Mouse (Mus musculus): ENCODE measurements around the gene Atf6. TPM values are rescaled to one million over a fixed set of nuclear protein-coding genes. Genes with fewer than 3 reads are reported as not detected.

The Atf6 gene
- polyA plus RNA-seq, 1 experiment from 2014 or later, result 11.5 TPM

DNA sequence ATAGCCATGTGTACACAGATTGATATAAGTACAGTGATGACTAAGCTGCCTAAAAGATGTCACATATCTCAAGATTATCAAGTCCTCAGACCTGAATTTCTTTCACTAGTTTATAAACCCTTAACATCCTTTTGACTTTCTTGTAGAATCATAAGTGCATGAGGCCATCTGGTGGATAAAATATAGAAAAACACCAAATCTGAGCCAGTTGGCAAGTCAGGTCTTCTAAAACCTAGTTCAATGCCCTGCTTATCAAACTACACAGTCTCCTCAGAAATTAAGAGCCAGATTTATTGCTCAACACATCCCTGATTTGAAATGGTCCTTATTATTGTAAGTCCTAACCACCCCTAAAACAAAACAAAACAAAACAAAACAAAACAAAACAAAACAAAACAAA lies 27.9 kb downstream of the Atf6 start:
- Histone ChIP-seq H3K36me3 (ENCODE audit: control insufficient read depth, insufficient read depth, low read length) (peaks cover 4% of the 10 kb centered on the region; the same call in 1 of the 2 replicates), H3K4me1 (replicated peaks; ENCODE audit: control insufficient read depth, insufficient read depth, low read length) (no peaks in the 10 kb centered on the region), H3K27ac (ENCODE audit: low read depth, low read length) (no peak overlapping the region), H3K9me3 (ENCODE audit: control insufficient read depth, low read length) (no peaks in the 10 kb centered on the region), H3K27me3 (replicated peaks; ENCODE audit: control insufficient read depth, insufficient read depth, low read length) (no peaks in the 10 kb centered on the region), H3K9ac (ENCODE audit: low read depth, low read length) (no peak overlapping the region), H3K4me2 (no peak overlapping the region), H3K4me3 (ENCODE audit: low read depth, low read length) (no peak overlapping the region)
- ATAC-seq (replicated peaks; ENCODE audit: low FRiP score) (no peak), DNase-seq (ENCODE audit: low spot score) (no peak)

DNA sequence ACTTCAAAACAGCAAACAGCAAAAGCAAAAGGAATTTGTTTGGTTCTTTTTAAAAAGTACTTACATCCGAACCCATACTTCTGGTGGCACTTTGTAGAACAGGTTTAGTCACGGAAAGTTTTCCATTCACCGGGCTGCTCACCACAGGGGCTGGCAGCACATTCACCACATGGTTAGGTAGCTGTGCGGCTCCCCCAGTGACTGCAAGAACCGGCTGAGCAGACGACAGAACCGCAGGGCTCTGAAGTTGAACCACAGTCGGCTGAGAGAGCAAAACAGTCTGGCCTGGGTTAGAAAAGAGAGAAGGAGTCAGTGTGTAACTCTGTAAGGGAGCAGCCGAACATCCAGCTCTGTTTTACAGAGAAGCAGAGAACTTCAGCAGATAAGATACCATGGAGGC lies 32.8 kb downstream of the Atf6 start:
- ATAC-seq (replicated peaks; ENCODE audit: low FRiP score) (no peak), DNase-seq (ENCODE audit: low spot score) (no peak)
- H3K4me1 ChIP-seq (replicated peaks; ENCODE audit: control insufficient read depth, insufficient read depth, low read length), result no peaks in the 10 kb centered on the region
- H3K27me3 ChIP-seq (replicated peaks; ENCODE audit: control insufficient read depth, insufficient read depth, low read length), result no peaks in the 10 kb centered on the region
- no peak overlapping the region for H3K4me3 ChIP-seq (ENCODE audit: low read depth, low read length)
- no peak overlapping the region for H3K4me2 ChIP-seq
- peaks cover 17% of the 10 kb centered on the region for H3K36me3 ChIP-seq (ENCODE audit: control insufficient read depth, insufficient read depth, low read length)
- 81% methylated on average over 9 of the region's 9 CpGs for WGBS
- H3K9ac ChIP-seq (ENCODE audit: low read depth, low read length), result no peak overlapping the region
- no peaks in the 10 kb centered on the region; the same call in 1 of the 2 replicates for H3K9me3 ChIP-seq (ENCODE audit: control insufficient read depth, low read length)
- H3K27ac ChIP-seq (ENCODE audit: low read depth, low read length), result no peak overlapping the region

DNA sequence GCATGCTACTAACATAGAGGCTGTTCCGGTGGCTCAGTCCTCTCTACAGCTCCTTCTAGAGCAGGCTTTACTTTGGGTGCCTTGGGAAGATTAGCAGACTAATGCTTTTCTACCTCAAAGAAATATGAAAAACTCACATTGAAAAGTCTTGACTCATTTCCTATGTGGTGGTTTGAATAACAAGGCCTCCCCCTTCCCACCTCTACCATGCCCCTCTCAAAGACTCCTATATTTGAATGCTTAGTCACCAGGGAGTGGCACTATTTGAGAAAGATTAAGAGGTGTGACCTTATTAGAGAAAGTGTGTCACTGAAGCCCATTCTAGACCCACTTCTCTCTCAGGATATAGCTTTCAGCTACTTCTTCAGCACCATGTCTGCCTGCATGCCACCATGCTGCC lies 37.8 kb downstream of the Atf6 start:
- no peak overlapping the region for H3K27ac ChIP-seq (ENCODE audit: low read depth, low read length)
- no peaks in the 10 kb centered on the region for H3K4me1 ChIP-seq (replicated peaks; ENCODE audit: control insufficient read depth, insufficient read depth, low read length)
- H3K9me3 ChIP-seq (ENCODE audit: control insufficient read depth, low read length), result no peaks in the 10 kb centered on the region; the same call in 1 of the 2 replicates
- H3K9ac ChIP-seq (ENCODE audit: low read depth, low read length), result no peak overlapping the region
- peaks cover 14% of the 10 kb centered on the region for H3K36me3 ChIP-seq (ENCODE audit: control insufficient read depth, insufficient read depth, low read length)
- H3K27me3 ChIP-seq (replicated peaks; ENCODE audit: control insufficient read depth, insufficient read depth, low read length), result no peaks in the 10 kb centered on the region
- H3K4me2 ChIP-seq, result no peak overlapping the region
- no peak for ATAC-seq (replicated peaks; ENCODE audit: low FRiP score)
- no peak overlapping the region for H3K4me3 ChIP-seq (ENCODE audit: low read depth, low read length)
- WGBS, result 94% methylated on average over 1 of the region's 1 CpGs
- DNase-seq (ENCODE audit: low spot score), result no peak

DNA sequence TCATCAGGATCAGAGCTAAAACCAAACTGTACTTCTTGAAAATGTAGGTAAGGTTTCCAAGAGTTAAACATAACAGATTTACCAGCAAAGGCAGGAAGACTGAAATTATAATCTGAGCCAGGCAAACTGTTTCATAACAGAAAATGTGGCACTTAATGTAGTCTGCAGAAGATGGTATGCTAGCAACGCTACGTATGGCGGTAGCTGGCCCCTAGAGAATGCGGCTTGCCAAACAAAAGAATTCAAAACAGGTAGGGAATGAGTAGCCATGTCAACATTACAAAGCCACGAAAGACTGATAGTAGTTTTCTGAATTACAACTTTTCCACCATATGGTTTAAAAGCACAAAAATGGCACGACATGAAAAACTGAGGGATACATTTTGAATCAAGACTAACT lies 38.2 kb downstream of the Atf6 start:
- H3K4me2 ChIP-seq, result no peak overlapping the region
- H3K9me3 ChIP-seq (ENCODE audit: control insufficient read depth, low read length), result no peaks in the 10 kb centered on the region; the same call in 1 of the 2 replicates
- DNase-seq (ENCODE audit: low spot score), result no peak
- no peak overlapping the region for H3K9ac ChIP-seq (ENCODE audit: low read depth, low read length)
- no peak for ATAC-seq (replicated peaks; ENCODE audit: low FRiP score)
- H3K27ac ChIP-seq (ENCODE audit: low read depth, low read length), result no peak overlapping the region
- H3K4me3 ChIP-seq (ENCODE audit: low read depth, low read length), result no peak overlapping the region
- H3K4me1 ChIP-seq (replicated peaks; ENCODE audit: control insufficient read depth, insufficient read depth, low read length), result no peaks in the 10 kb centered on the region
- H3K36me3 ChIP-seq (ENCODE audit: control insufficient read depth, insufficient read depth, low read length), result peaks cover 11% of the 10 kb centered on the region
- WGBS, result 90% methylated on average over 6 of the region's 6 CpGs
- H3K27me3 ChIP-seq (replicated peaks; ENCODE audit: control insufficient read depth, insufficient read depth, low read length), result no peaks in the 10 kb centered on the region

DNA sequence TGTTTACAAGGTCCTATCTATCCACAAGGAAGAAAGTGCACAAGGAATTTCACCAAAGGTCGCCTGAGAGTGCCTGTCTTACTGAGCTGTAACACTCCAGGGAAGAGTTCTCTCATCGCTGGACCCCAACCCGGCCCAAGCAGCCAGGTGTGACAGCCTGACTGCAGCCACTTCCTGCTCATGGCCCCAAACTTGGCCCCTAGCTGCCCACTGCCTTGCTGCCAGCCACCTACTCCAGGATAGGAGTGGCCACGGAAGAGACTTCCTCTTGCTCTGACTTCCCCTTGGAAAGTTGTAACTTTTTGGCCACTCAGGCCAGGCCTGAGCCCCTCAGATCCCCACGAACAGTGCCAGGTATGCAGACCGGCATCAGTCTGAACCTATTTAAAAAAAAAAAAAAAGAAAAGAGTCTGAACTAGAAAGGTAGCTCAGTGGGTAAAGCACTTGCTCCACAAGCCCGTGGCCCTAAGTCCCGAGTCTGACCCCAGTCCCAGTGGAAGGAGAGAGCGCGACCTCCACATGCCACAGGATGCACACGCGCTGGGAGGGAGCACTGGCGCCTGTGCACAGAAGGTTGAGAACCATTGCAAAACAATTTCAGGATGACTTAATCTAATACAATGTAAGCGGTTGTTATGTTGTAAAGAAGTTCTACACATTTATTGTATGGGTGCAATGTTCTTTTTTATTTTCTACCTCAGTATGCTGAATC lies 47.3 kb downstream of the Atf6 start:
- no peak overlapping the region for H3K27ac ChIP-seq (ENCODE audit: low read depth, low read length)
- H3K9ac ChIP-seq (ENCODE audit: low read depth, low read length), result no peak overlapping the region
- no peaks in the 10 kb centered on the region for H3K4me1 ChIP-seq (replicated peaks; ENCODE audit: control insufficient read depth, insufficient read depth, low read length)
- no peak overlapping the region for H3K4me3 ChIP-seq (ENCODE audit: low read depth, low read length)
- ATAC-seq (replicated peaks; ENCODE audit: low FRiP score) (no peak; the same call in 1 of the 2 replicates), DNase-seq (ENCODE audit: low spot score) (no peak)
- WGBS, result 75% methylated on average over 14 of the region's 14 CpGs
- H3K27me3 ChIP-seq (replicated peaks; ENCODE audit: control insufficient read depth, insufficient read depth, low read length), result no peaks in the 10 kb centered on the region
- H3K9me3 ChIP-seq (ENCODE audit: control insufficient read depth, low read length), result no peaks in the 10 kb centered on the region
- H3K36me3 ChIP-seq (ENCODE audit: control insufficient read depth, insufficient read depth, low read length), result 0 out of 2 replicates have a peak, but pooled peaks cover 2% of the 10 kb centered on the region
- no peak overlapping the region for H3K4me2 ChIP-seq

GRCm38 (mm10) chr1:170815287-170816004 lies 52.1 kb downstream of the Atf6 start:
- Histone ChIP-seq H3K4me1 (replicated peaks; ENCODE audit: control insufficient read depth, insufficient read depth, low read length) (no peaks in the 10 kb centered on the region), H3K9ac (ENCODE audit: low read depth, low read length) (no peak overlapping the region), H3K9me3 (ENCODE audit: control insufficient read depth, low read length) (no peaks in the 10 kb centered on the region), H3K36me3 (ENCODE audit: control insufficient read depth, insufficient read depth, low read length) (0 out of 2 replicates have a peak, but pooled peaks cover 2% of the 10 kb centered on the region), H3K27ac (ENCODE audit: low read depth, low read length) (no peak overlapping the region), H3K4me3 (ENCODE audit: low read depth, low read length) (no peak overlapping the region), H3K27me3 (replicated peaks; ENCODE audit: control insufficient read depth, insufficient read depth, low read length) (no peaks in the 10 kb centered on the region), H3K4me2 (no peak overlapping the region)
- DNase-seq (ENCODE audit: low spot score) (no peak), ATAC-seq (replicated peaks; ENCODE audit: low FRiP score) (no peak)
- WGBS, result 91% methylated on average over 2 of the region's 2 CpGs

GRCm38 (mm10) chr1:170812822-170813221 lies 54.7 kb downstream of the Atf6 start:
- Histone ChIP-seq H3K9ac (ENCODE audit: low read depth, low read length) (no peak overlapping the region), H3K9me3 (ENCODE audit: control insufficient read depth, low read length) (no peaks in the 10 kb centered on the region), H3K27me3 (replicated peaks; ENCODE audit: control insufficient read depth, insufficient read depth, low read length) (no peaks in the 10 kb centered on the region), H3K4me1 (replicated peaks; ENCODE audit: control insufficient read depth, insufficient read depth, low read length) (no peaks in the 10 kb centered on the region), H3K4me3 (ENCODE audit: low read depth, low read length) (no peak overlapping the region), H3K27ac (ENCODE audit: low read depth, low read length) (no peak overlapping the region), H3K36me3 (ENCODE audit: control insufficient read depth, insufficient read depth, low read length) (0 out of 2 replicates have a peak, but pooled peaks cover 2% of the 10 kb centered on the region), H3K4me2 (no peak overlapping the region)
- no peak; the same call in 1 of the 2 replicates for ATAC-seq (replicated peaks; ENCODE audit: low FRiP score)
- no peak for DNase-seq (ENCODE audit: low spot score)
- WGBS, result 88% methylated on average over 5 of the region's 5 CpGs

GRCm38 (mm10) chr1:170807600-170808270 lies 59.8 kb downstream of the Atf6 start:
- no peak overlapping the region for H3K27ac ChIP-seq (ENCODE audit: low read depth, low read length)
- 86% methylated on average over 2 of the region's 2 CpGs for WGBS

More at GRCm38 (mm10) chr1:170807600-170808270, 59.8 kb downstream of the Atf6 start:
- Histone ChIP-seq H3K36me3 (ENCODE audit: control insufficient read depth, insufficient read depth, low read length) (no peaks in the 10 kb centered on the region), H3K9ac (ENCODE audit: low read depth, low read length) (no peak overlapping the region), H3K9me3 (ENCODE audit: control insufficient read depth, low read length) (no peaks in the 10 kb centered on the region), H3K4me2 (no peak overlapping the region), H3K4me1 (replicated peaks; ENCODE audit: control insufficient read depth, insufficient read depth, low read length) (no peaks in the 10 kb centered on the region), H3K4me3 (ENCODE audit: low read depth, low read length) (no peak overlapping the region), H3K27me3 (replicated peaks; ENCODE audit: control insufficient read depth, insufficient read depth, low read length) (no peaks in the 10 kb centered on the region)
- DNase-seq (ENCODE audit: low spot score) (no peak), ATAC-seq (replicated peaks; ENCODE audit: low FRiP score) (no peak)
